Mouse (Mus musculus): ENCODE results near the gene Arpp21. TPM values are rescaled to one million over a fixed set of nuclear protein-coding genes. Genes with fewer than 3 reads are reported as not detected.

The Arpp21 gene
- polyA plus RNA-seq, 1 experiment from 2014 or later: 2.5 TPM

DNA sequence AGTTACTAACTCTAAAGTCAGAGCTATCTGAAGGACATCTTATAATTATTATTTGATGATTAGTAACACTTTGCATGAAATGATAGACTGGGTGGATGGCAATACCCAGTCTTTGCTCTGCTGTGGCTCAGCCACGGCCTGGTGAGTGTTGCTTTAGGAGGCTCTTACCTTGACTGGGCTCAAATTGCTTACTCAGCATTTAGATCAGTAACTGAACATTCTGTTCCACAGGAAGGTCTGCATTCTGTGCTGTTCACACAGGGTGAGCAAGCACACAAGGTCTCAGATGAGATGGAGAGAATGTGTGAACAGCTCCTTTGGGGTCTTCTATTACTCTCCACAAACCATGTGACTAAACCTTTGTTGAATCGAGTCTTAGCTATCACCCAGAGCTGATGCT, 11.4 kb upstream of the Arpp21 start:
- WGBS: 75% methylated on average over 2 of the region's 2 CpGs
- DNase-seq (ENCODE audit: low spot score): no peak
- Histone ChIP-seq H3K4me1 (replicated peaks) (no peaks in the 10 kb centered on the region), H3K36me3 (no peaks in the 10 kb centered on the region), H3K4me3 (no peak overlapping the region), H3K9me3 (no peaks in the 10 kb centered on the region), H3K27ac (no peak overlapping the region), H3K27me3 (ENCODE audit: insufficient read depth, poor library complexity, severe bottlenecking) (no peaks in the 10 kb centered on the region)

DNA sequence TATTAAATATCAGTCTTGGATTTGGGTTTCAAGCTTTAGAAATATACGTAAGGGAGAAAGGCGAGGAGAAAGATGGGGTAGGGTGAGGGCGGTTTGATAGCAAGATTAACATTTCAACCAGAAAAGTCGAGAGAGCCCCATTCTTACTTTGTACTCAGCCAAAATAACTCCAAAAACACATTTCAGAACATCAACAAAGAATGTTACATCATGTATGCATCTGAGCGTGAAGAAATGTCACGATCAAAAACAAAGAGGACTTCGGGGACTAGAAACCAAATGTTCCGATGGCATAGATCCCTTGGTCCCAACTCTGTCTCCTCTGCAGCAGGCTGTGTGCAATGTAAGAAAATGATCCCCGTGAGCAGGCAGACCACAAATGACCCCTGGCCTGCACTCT, 2.4 kb upstream of the Arpp21 start:
- 79% methylated on average over 9 of the region's 9 CpGs for WGBS
- Histone ChIP-seq H3K4me1 (replicated peaks) (peaks cover 20% of the 10 kb centered on the region), H3K9me3 (no peaks in the 10 kb centered on the region)

DNA sequence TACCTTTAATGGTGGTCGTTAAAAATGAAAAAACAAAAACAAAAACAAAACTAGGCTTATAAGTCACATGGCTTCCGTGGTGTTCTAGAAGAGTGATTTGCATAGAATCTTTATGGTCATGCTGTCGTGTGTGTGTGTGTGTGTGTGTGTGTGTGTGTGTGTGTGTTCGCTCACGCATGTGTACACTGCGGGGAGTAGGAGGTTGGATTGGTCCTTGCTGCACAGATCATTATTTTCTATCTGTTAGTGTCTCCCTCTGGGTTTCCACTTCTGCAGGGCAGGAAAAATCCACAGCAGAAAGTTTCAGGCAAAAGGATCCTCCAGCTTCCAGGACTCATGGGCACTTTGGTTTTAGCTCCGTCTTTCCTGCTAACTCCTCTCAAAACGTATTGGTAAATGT, 813 bp upstream of the Arpp21 start:
- H3K4me3 ChIP-seq: no peak overlapping the region
- H3K27ac ChIP-seq: no peak overlapping the region
- DNase-seq (ENCODE audit: low spot score): no peak
- H3K4me1 ChIP-seq (replicated peaks): peaks cover 20% of the 10 kb centered on the region
- no peaks in the 10 kb centered on the region for H3K36me3 ChIP-seq
- WGBS: 86% methylated on average over 8 of the region's 8 CpGs
- H3K27me3 ChIP-seq (ENCODE audit: insufficient read depth, poor library complexity, severe bottlenecking): peaks cover 59% of the 10 kb centered on the region
- H3K9me3 ChIP-seq: no peaks in the 10 kb centered on the region

More for the DNA sequence above, 2.4 kb upstream of the Arpp21 start:
- H3K4me3 ChIP-seq: no peak overlapping the region
- peaks cover 43% of the 10 kb centered on the region for H3K27me3 ChIP-seq (ENCODE audit: insufficient read depth, poor library complexity, severe bottlenecking)
- no peak for DNase-seq (ENCODE audit: low spot score)
- no peaks in the 10 kb centered on the region for H3K36me3 ChIP-seq
- no peak overlapping the region for H3K27ac ChIP-seq

DNA sequence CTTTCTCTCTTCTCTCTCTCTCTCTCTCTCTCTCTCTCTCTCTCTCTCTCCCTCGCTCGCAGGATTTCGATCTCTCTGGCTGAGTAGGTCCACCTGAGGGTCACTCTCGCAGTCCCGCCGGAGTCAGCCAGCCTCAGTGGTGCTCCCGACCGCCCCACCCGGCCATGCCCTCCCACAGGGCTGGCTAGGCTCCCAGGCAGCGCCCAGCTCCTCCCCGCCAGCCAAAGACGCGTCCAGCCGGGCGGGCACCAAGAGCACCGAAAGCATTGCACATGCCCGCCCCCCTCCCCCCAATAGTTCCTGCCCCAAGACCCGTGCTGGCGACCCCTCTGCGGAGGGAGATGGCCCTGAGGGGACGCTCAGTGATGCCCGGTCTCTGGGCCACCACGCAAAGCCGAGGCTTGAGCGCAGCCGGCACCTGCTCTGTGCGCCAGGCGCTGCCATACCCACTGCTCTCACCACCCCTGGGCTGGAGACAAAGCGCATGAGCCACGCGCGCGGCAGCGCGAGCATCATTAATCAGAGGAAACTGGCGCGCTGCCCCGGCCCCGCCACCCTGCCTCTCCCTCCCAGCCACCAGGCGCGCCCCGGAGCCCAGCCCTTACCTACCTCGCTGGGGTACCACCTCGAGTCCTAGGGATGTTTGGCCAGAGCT, 570 bp downstream of the Arpp21 start:
- H3K9me3 ChIP-seq: no peaks in the 10 kb centered on the region
- H3K36me3 ChIP-seq: no peaks in the 10 kb centered on the region
- peaks cover 20% of the 10 kb centered on the region for H3K4me1 ChIP-seq (replicated peaks)
- DNase-seq (ENCODE audit: low spot score): peak; percentile 57
- peak overlapping the region; percentile 71 for H3K4me3 ChIP-seq
- WGBS: under 1% methylated on average over 44 of the region's 44 CpGs
- H3K27ac ChIP-seq: peak overlapping the region; percentile 85
- H3K27me3 ChIP-seq (ENCODE audit: insufficient read depth, poor library complexity, severe bottlenecking): peaks cover 66% of the 10 kb centered on the region

DNA sequence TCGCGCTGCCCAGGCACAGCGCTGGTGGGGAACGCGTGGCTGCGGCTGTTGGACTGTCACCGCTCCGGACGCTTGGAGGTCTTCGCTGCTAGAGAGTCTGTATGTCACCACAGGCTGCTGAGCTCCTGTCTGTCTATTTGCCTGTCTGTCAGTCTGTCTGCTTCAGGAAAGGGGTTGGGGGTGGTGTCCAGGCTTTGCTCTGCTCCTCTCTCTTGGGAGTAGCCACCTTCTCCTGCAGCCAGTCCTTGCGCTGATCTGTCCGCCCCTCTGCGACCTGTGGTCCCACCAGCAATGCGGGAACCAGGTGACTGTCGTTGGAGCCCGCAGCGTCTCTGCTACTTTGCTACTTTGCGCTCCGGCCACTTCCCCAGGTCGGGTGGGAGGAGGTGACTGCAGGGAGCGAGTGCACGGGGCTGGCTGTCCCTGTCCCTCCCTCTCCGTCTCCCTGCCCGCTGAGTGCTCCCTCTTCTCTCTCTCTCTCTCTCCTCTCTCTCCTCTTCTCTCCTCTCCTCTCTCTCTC, 1.2 kb downstream of the Arpp21 start:
- Histone ChIP-seq H3K4me1 (replicated peaks) (peaks cover 20% of the 10 kb centered on the region), H3K36me3 (no peaks in the 10 kb centered on the region), H3K9me3 (no peaks in the 10 kb centered on the region), H3K27ac (peak overlapping the region; percentile 85), H3K4me3 (peak overlapping the region; percentile 71), H3K27me3 (ENCODE audit: insufficient read depth, poor library complexity, severe bottlenecking) (peaks cover 66% of the 10 kb centered on the region)
- WGBS: under 1% methylated on average over 24 of the region's 24 CpGs
- peak; percentile 51 for DNase-seq (ENCODE audit: low spot score)

DNA sequence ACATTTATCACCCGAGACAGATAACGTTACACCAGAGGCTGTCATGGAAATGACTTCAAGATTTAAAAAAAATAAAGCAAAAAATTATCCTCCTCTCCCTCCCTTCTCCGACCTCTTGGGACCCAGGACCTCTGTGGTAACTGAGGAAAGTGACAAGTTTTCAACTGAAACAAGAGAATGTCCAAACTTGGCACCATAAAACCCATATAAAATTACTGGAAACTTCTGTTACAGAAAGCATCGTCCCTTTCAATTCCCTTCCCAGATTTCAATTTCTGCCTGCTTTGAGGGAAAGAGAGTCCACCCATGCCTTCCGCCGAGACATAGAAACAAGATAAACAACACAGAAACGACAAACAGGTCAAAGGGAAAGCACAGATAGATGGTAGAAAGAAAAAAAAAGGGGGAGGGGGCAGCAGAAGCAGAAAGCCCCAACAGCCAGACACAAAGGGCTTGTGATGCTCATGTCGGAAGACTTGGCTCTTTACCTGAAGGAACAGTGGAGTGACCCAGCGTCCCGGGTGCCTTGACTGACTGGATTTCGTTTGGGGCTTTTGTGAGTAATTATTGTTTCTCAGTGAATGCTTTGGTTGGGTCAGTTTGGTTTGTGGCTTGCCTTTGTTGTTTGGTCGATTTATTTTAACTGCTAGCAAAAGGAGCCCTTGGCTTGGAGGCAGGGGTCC, 1.8 kb downstream of the Arpp21 start:
- peak overlapping the region; percentile 85 for H3K27ac ChIP-seq
- WGBS: 21% methylated on average over 12 of the region's 12 CpGs
- H3K36me3 ChIP-seq: no peaks in the 10 kb centered on the region
- no peaks in the 10 kb centered on the region for H3K9me3 ChIP-seq
- peaks cover 66% of the 10 kb centered on the region for H3K27me3 ChIP-seq (ENCODE audit: insufficient read depth, poor library complexity, severe bottlenecking)
- H3K4me3 ChIP-seq: peak overlapping the region; percentile 71
- H3K4me1 ChIP-seq (replicated peaks): peaks cover 20% of the 10 kb centered on the region
- no peak for DNase-seq (ENCODE audit: low spot score)

DNA sequence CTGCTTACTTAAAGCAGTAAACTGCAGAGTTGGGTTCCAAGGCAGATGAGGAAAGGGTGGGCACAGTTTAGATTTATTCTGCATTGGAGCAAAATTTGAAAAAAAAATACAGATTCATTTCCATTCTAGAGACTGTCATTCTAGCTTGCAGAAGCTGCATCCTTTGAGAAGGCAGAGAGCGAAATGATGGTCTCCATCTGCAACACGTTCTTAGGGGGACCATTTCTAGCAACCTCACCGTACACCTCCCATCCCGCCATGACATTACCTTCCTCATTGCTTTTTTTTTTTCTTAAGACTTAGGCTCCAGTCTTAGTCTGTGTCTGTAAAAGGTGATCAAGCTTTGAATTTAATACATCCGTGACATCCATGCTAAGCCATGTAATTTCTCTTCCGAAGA, 2.4 kb downstream of the Arpp21 start:
- no peaks in the 10 kb centered on the region for H3K9me3 ChIP-seq
- no peak overlapping the region for H3K27ac ChIP-seq
- no peaks in the 10 kb centered on the region for H3K36me3 ChIP-seq
- H3K4me1 ChIP-seq (replicated peaks): peaks cover 20% of the 10 kb centered on the region
- DNase-seq (ENCODE audit: low spot score): no peak
- 76% methylated on average over 6 of the region's 6 CpGs for WGBS
- H3K27me3 ChIP-seq (ENCODE audit: insufficient read depth, poor library complexity, severe bottlenecking): peaks cover 66% of the 10 kb centered on the region
- H3K4me3 ChIP-seq: no peak overlapping the region

DNA sequence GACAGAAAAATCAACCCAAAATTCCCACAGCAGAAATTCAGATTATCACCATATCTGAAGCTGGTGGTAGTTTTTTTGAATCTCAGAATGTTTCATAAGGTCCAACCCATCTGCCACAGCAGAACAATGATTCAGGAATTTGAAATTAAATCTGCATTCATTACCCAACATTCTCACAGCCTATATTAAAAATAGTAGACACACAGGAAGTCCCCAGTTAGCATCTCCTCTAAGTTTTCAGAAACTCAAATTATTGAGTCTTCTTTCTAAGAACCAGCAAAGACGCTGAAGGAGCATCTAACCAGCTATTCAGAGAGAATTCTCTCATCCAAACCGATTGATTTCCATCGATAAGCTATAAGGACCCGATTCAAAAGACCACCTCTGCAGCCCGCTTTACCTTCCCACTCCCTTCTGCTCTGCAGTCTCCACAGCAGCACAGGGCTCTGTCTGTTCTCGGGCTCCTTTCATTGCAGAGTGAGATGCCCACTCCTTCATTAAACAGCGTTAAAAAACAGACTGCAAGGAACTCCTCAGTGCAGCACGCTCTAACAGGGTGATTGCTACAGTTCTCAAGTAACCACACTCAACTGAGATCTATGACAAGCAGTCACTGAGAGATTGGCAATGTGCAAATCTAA, 3.7 kb downstream of the Arpp21 start:
- Histone ChIP-seq H3K4me1 (replicated peaks) (peaks cover 20% of the 10 kb centered on the region), H3K36me3 (no peaks in the 10 kb centered on the region), H3K9me3 (no peaks in the 10 kb centered on the region), H3K27me3 (ENCODE audit: insufficient read depth, poor library complexity, severe bottlenecking) (peaks cover 61% of the 10 kb centered on the region), H3K4me3 (no peak overlapping the region), H3K27ac (no peak overlapping the region)
- 71% methylated on average over 8 of the region's 8 CpGs for WGBS
- DNase-seq (ENCODE audit: low spot score): no peak

DNA sequence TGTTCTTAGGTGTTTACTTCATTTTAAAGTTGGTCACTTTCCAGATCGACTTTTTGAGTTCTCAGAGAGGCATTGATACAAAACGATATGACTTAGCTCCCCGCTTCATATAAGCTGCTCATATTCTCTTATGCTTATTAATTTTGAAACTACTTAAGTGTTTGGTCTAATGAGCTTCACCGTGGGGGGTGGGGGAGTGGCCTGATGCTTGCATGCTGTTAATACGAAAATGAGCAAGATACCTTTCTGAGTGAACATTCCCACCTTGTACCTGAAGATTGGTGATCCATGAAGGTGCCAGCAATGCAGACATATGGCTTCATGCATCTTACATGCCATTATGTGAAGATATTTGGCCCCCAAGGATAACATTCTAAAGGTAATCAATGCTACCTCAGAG, 4.4 kb downstream of the Arpp21 start:
- no peak overlapping the region for H3K4me3 ChIP-seq
- H3K27ac ChIP-seq: no peak overlapping the region
- DNase-seq (ENCODE audit: low spot score): no peak
- H3K36me3 ChIP-seq: no peaks in the 10 kb centered on the region
- whole genome bisulfite sequencing: 79% methylated on average over 5 of the region's 5 CpGs
- peaks cover 55% of the 10 kb centered on the region for H3K27me3 ChIP-seq (ENCODE audit: insufficient read depth, poor library complexity, severe bottlenecking)
- H3K9me3 ChIP-seq: no peaks in the 10 kb centered on the region
- peaks cover 20% of the 10 kb centered on the region for H3K4me1 ChIP-seq (replicated peaks)

DNA sequence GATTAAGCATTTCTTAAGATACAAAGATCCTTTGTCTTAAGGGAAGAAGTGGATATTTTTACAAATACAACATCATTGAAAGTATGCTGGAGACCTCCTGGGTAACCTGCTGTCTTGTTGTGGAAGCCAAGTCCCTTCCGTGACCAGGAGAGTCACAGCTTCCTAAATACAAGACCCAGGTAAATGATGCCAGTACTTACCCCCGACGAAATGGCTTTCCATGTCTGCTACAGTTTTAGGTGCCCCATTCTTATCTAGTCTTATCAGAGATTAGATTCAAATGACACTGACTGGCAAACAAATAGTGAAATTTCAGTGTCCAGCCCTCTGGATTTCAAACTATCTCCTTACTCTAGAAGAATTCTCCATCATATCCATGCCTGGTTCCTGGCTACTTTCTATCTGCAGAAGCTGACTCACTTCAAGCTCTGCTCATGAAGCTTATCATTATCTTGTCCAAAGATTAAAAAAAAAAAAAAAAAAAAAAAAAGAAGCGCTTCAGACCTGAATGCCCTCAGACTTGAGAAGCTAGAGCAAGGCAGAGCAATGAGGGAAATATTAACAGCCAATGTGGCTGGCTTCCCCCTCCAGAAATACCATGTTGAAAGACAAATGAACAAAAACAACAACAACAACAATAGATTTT, 4.9 kb downstream of the Arpp21 start:
- no peak for DNase-seq (ENCODE audit: low spot score)
- Histone ChIP-seq H3K4me1 (replicated peaks) (peaks cover 20% of the 10 kb centered on the region), H3K27ac (no peak overlapping the region), H3K9me3 (no peaks in the 10 kb centered on the region), H3K4me3 (no peak overlapping the region), H3K36me3 (no peaks in the 10 kb centered on the region), H3K27me3 (ENCODE audit: insufficient read depth, poor library complexity, severe bottlenecking) (peaks cover 49% of the 10 kb centered on the region)
- 87% methylated on average over 4 of the region's 4 CpGs for WGBS

DNA sequence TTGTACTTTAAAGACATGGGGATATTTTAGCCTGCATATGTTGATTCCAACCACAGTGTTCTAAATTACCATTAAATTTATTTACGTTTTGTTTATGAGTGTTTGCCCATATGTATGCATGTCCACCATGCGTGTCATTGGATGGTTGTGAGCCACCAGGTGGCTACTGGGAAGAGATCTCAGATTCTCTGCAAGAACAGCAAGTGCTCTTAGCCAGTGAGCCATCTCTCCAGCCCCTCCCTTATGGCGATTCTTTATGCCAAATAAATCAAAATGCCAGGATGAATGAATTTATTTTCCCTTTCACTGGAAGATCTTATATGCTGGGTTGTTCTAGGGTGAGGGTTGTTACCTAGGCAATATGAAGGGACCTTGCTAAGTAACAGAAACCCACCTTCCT, 7.3 kb downstream of the Arpp21 start:
- WGBS: 85% methylated on average over 3 of the region's 3 CpGs
- Histone ChIP-seq H3K4me1 (replicated peaks) (no peaks in the 10 kb centered on the region), H3K27ac (no peak overlapping the region), H3K36me3 (no peaks in the 10 kb centered on the region), H3K4me3 (no peak overlapping the region), H3K9me3 (no peaks in the 10 kb centered on the region), H3K27me3 (ENCODE audit: insufficient read depth, poor library complexity, severe bottlenecking) (peaks cover 26% of the 10 kb centered on the region)
- no peak for DNase-seq (ENCODE audit: low spot score)

DNA sequence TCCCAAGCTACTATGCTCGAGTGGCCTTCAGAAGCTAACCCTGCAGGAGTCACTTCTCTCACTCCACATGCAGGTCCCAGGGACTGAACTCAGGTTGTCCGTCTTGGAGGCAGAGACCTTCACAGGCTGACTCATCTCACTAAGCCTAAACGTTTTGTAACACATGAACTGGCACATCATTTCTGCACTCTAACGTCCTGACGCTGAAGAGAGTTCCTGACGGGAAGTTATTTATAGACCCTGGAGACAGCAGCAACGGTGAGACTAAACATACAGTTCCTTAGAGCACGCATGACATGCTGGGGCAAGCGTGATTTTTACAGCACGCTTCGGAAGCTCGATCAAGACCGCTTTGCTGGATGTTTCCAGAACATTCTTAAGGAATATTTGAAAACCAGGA, 8.6 kb downstream of the Arpp21 start:
- 86% methylated on average over 13 of the region's 13 CpGs for WGBS
- Histone ChIP-seq H3K9me3 (no peaks in the 10 kb centered on the region), H3K27me3 (ENCODE audit: insufficient read depth, poor library complexity, severe bottlenecking) (peaks cover 13% of the 10 kb centered on the region), H3K4me1 (replicated peaks) (no peaks in the 10 kb centered on the region), H3K4me3 (no peak overlapping the region), H3K27ac (no peak overlapping the region), H3K36me3 (no peaks in the 10 kb centered on the region)
- no peak for DNase-seq (ENCODE audit: low spot score)

DNA sequence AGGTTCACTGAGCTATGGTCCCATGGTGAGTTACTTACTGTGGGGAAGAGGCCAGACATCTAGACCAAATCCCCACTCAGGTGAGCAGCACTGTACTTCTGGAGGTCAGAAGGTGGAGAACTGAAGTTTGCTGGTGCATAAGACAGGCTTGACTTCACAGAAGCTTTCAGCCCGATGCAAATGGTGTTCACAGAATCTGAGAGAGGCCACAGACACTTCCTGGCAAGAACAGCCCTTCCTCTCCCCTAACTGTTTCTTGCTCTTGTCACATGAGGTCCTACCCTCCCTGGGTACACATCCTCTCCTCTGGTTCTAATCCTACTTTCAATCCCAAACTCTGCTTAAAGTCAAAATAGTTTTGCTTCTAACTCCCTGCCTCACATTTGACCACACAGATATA, 9.2 kb downstream of the Arpp21 start:
- no peaks in the 10 kb centered on the region for H3K9me3 ChIP-seq
- no peak for DNase-seq (ENCODE audit: low spot score)
- no peaks in the 10 kb centered on the region for H3K36me3 ChIP-seq
- 63% methylated on average over 1 of the region's 1 CpGs for WGBS
- H3K4me1 ChIP-seq (replicated peaks): no peaks in the 10 kb centered on the region
- H3K27me3 ChIP-seq (ENCODE audit: insufficient read depth, poor library complexity, severe bottlenecking): peaks cover 6% of the 10 kb centered on the region; the same call in 1 of the 2 replicates
- H3K27ac ChIP-seq: no peak overlapping the region
- H3K4me3 ChIP-seq: no peak overlapping the region
